Mouse (Mus musculus) midbrain, postnatal 0 days (tissue): ENCODE measurements at regions not wholly inside any gene's neighbourhood (a gene's known extent, or its start where the extent isn't known, plus 50 kb on each side); places are given as distances from the start of the nearest gene placed in this dataset.

Experiments
- ATAC-seq: fragments of 200-750 bp; cut with Nextera tagmentation; 2 replicates; pipeline ENCODE4 v1.8.0; 2017; ENCODE audit warnings: moderate number of reproducible peaks, mild to moderate bottlenecking, moderate TSS enrichment, moderate library complexity; ENCODE audit not compliant: low FRiP score
- DNase-seq: peaks from one replicate; pipeline ENCODE4 v3.0.0-alpha.2; 2015; ENCODE audit warnings: low spot score
- H3K27ac ChIP-seq: fragments of 300-500 bp; sonication (generic); 2 replicates; pipeline ENCODE4 v1.5.1; 2014; ENCODE audit warnings: low read depth, mild to moderate bottlenecking, low read length, mixed read lengths
- H3K27me3 ChIP-seq: fragments of 300-500 bp; sonication (generic); 2 replicates; pipeline ENCODE4 v1.6.1; 2014; ENCODE audit warnings: low read length, control low read depth, mixed read lengths; ENCODE audit not compliant: insufficient read depth
- H3K36me3 ChIP-seq: fragments of 300-500 bp; sonication (generic); 2 replicates; pipeline ENCODE4 v1.6.1; 2014; ENCODE audit warnings: low read length, control low read depth, mixed read lengths; ENCODE audit not compliant: insufficient read depth
- H3K4me1 ChIP-seq: fragments of 300-500 bp; sonication (generic); 2 replicates; pipeline ENCODE4 v1.6.1; 2014; ENCODE audit warnings: mild to moderate bottlenecking, control low read depth, antibody characterized with exemption, low read length, mixed read lengths; ENCODE audit not compliant: insufficient read depth
- H3K4me2 ChIP-seq: fragments of 300-500 bp; sonication (generic); 2 replicates; pipeline ENCODE4 v1.6.1; 2014; ENCODE audit warnings: low read depth, mild to moderate bottlenecking, low read length, mixed read lengths; ENCODE audit not compliant: poor library complexity, severe bottlenecking
- H3K4me3 ChIP-seq: fragments of 300-500 bp; sonication (generic); 2 replicates; pipeline ENCODE4 v1.5.1; 2014; ENCODE audit warnings: low read depth, mild to moderate bottlenecking, low read length, moderate library complexity
- H3K9ac ChIP-seq: fragments of 300-500 bp; sonication (generic); replicated peaks from 2 replicates; pipeline ENCODE4 v1.6.1; 2014; ENCODE audit warnings: mild to moderate bottlenecking, low read length, moderate library complexity, mixed read lengths; ENCODE audit not compliant: poor library complexity, severe bottlenecking
- H3K9me3 ChIP-seq: fragments of 300-500 bp; sonication (generic); 2 replicates; pipeline ENCODE4 v1.6.1; 2016; ENCODE audit warnings: low read length, control low read depth
- CTCF ChIP-seq: IDR thresholded peaks from 2 replicates; pipeline ENCODE4 v1.5.1; 2016; ENCODE audit warnings: antibody characterized with exemption, mild to moderate bottlenecking
- WGBS: fragments of 180-500 bp; shearing (Covaris S2); extraction: QIAGEN DNeasy Blood & Tissue Kit; methylation state at CpG from one replicate; pipeline ENCODE4 v1.1.7; 2014; 5-methylcytosine and 5-hydroxymethylcytosine counted together

GRCm38 (mm10) chr2:137705724-137706422, 550.5 kb upstream of the Btbd3 start:
- TF ChIP-seq CTCF, result peak; percentile 55
- ATAC-seq, result peak; percentile 70
- 15% methylated on average over 14 of the region's 14 CpGs for WGBS
- Histone ChIP-seq H3K4me2 (peak overlapping the region; percentile 21), H3K9me3 (no peaks in the 10 kb centered on the region), H3K4me3 (peak overlapping the region; percentile 16; the same call in 1 of the 2 replicates), H3K36me3 (no peaks in the 10 kb centered on the region), H3K27me3 (no peaks in the 10 kb centered on the region), H3K27ac (no peak overlapping the region), H3K4me1 (no peaks in the 10 kb centered on the region), H3K9ac (no peak overlapping the region; the same call in 1 of the 2 replicates)
- peak; percentile 74 for DNase-seq

GRCm38 (mm10) chr2:137704948-137705723, 551.2 kb upstream of the Btbd3 start:
- Histone ChIP-seq H3K9me3 (no peaks in the 10 kb centered on the region), H3K27ac (no peak overlapping the region), H3K9ac (no peak overlapping the region), H3K4me3 (no peak overlapping the region), H3K27me3 (no peaks in the 10 kb centered on the region), H3K4me2 (peak overlapping the region; percentile 21; the same call in 1 of the 2 replicates), H3K36me3 (no peaks in the 10 kb centered on the region), H3K4me1 (no peaks in the 10 kb centered on the region)
- WGBS, result 28% methylated on average over 12 of the region's 12 CpGs
- TF ChIP-seq CTCF, result no peak
- DNase-seq (no peak), ATAC-seq (no peak)

- Histone ChIP-seq H3K4me2 (no peak overlapping the region), H3K9me3 (no peaks in the 10 kb centered on the region), H3K4me3 (no peak overlapping the region), H3K9ac (no peak overlapping the region), H3K27ac (no peak overlapping the region), H3K36me3 (no peaks in the 10 kb centered on the region), H3K4me1 (no peaks in the 10 kb centered on the region), H3K27me3 (no peaks in the 10 kb centered on the region)
- WGBS, result 47% methylated on average over 6 of the region's 6 CpGs
- no peak for TF ChIP-seq CTCF
- DNase-seq (no peak), ATAC-seq (no peak)
Measured at GRCm38 (mm10) chr2:137704565-137704947, 551.8 kb upstream of the Btbd3 start.

- no peaks in the 10 kb centered on the region for H3K9me3 ChIP-seq
- TF ChIP-seq CTCF, result no peak
- H3K27ac ChIP-seq, result no peak overlapping the region
- no peak overlapping the region for H3K4me2 ChIP-seq
- H3K9ac ChIP-seq, result no peak overlapping the region
- no peak for DNase-seq
- no peak for ATAC-seq
- H3K36me3 ChIP-seq, result no peaks in the 10 kb centered on the region
- 86% methylated on average over 3 of the region's 3 CpGs for WGBS
- H3K4me1 ChIP-seq, result no peaks in the 10 kb centered on the region
- no peak overlapping the region for H3K4me3 ChIP-seq
- H3K27me3 ChIP-seq, result no peaks in the 10 kb centered on the region
Measured at GRCm38 (mm10) chr2:137704051-137704450, 552.3 kb upstream of the Btbd3 start.

- no peaks in the 10 kb centered on the region for H3K9me3 ChIP-seq
- no peak for TF ChIP-seq CTCF
Measured at GRCm38 (mm10) chr2:137695885-137696284, 560.5 kb upstream of the Btbd3 start.

GRCm38 (mm10) chr2:137694020-137694419, 562.3 kb upstream of the Btbd3 start:
- Histone ChIP-seq H3K27me3 (no peaks in the 10 kb centered on the region), H3K4me3 (no peak overlapping the region), H3K9ac (no peak overlapping the region), H3K27ac (no peak overlapping the region), H3K36me3 (no peaks in the 10 kb centered on the region), H3K4me2 (no peak overlapping the region), H3K4me1 (no peaks in the 10 kb centered on the region), H3K9me3 (no peaks in the 10 kb centered on the region)
- no peak for ATAC-seq
- no peak for TF ChIP-seq CTCF
- WGBS, result 93% methylated on average over 3 of the region's 3 CpGs
- no peak for DNase-seq

More at GRCm38 (mm10) chr2:137695885-137696284, 560.5 kb upstream of the Btbd3 start:
- no peak overlapping the region for H3K27ac ChIP-seq
- no peak overlapping the region for H3K4me2 ChIP-seq
- ATAC-seq, result no peak
- DNase-seq, result no peak
- no peaks in the 10 kb centered on the region for H3K36me3 ChIP-seq
- H3K9ac ChIP-seq, result no peak overlapping the region
- no peaks in the 10 kb centered on the region for H3K27me3 ChIP-seq
- H3K4me3 ChIP-seq, result no peak overlapping the region
- 95% methylated on average over 5 of the region's 5 CpGs for WGBS
- no peaks in the 10 kb centered on the region for H3K4me1 ChIP-seq
